Mouse (Mus musculus) heart, postnatal 4 days (tissue): ENCODE measurements around the gene Rhox8. TPM values are rescaled to one million over a fixed set of nuclear protein-coding genes. Genes with fewer than 3 reads are reported as not detected.
"Not testable (repeated sequence)": the region's sequence is repeated elsewhere in the genome, so short reads cannot be mapped to it uniquely, and the experiment has no call there.

Experiments used
- DNase-seq: peaks from one replicate; pipeline ENCODE4 v3.0.0; 2021
- total RNA-seq, 2 experiments: library from RNA; stranded (reverse); gene quantifications; 2 replicates each; pipeline ENCODE4 v1.2.3; 2021

The Rhox8 gene
- not detected for total RNA-seq

DNA sequence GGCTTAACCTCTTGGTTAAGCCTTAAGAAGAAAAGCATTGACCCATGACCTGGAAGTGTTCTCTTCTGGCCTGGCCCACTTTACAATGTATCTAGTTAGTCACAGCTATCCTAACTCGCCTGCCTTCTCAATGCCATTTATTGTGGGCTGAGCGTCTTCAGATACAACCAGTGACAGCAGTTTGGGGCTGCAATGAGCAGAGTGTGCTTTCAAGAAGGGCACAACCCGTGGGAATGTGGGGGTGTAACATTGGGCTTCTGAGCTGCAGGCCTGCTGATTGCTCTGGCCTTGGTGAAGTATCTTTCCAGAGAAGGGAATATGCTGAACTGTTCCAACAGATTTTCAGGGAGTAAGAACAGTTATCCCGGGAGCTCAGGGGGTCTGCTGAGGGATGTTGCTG, at the start of gene Rhox8:
Gene Rhox8, minus strand, starts transcription at position 101 of the 400 bp plus-strand sequence.
- no peak for DNase-seq

DNA sequence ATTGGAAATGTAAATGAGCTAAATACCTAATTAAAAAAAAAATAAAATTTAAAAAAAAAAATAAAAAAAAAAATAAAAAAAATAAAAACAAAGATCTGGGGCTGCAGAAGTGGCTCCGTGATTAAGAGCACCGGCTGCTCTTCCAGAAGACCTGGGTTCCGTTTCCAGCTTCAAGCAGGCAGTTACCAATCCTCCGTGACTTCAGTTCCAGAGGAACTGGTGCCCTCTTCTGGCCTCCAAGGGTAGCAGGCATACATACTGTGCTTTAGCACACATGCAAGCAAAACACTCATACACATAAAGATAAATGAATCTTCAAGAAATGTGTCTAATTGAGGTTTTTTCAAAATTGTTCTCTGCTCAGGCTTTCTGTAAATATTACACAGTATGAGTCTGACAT, 37.6 kb upstream of the Rhox8 start:
- DNase-seq, result no peak

DNA sequence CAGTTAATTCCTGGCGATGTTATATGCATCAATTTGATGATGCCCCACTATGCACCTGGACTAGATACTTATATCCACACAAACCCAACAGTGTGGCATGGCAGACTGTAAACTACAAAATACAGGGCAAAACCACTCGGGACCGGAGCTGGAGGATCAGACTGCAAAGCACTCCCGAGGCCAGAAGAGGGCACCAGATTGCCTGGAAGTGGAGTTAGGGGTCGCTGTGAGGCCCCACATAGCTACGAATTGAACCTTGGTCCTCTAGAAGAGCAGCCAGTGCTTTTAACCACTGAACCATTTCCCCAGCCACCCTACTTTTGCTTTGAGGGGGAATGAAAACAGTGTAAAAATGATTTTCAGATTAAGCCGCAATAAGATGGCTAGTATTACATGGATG, 29.8 kb upstream of the Rhox8 start:
- no peak for DNase-seq

DNA sequence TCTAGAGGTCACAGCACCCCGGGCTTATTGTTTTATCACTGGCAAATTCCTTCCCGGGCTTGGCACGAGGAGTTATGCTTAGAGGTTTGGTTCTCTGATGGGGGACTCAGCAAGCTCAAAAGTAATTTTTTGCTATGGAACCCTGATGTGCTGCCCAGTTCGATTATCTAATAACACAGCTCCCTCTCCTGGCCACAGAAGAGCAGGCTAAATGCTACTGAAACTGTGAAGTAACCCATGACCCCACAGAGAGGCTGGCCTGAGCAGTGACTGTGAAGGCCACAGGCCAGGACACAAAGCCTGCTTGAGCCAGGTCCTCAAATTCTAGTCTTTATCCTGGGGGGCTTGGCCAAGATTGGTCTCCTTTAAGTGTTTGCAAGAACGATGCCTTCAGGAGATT, 25.0 kb upstream of the Rhox8 start:
- no peak for DNase-seq

DNA sequence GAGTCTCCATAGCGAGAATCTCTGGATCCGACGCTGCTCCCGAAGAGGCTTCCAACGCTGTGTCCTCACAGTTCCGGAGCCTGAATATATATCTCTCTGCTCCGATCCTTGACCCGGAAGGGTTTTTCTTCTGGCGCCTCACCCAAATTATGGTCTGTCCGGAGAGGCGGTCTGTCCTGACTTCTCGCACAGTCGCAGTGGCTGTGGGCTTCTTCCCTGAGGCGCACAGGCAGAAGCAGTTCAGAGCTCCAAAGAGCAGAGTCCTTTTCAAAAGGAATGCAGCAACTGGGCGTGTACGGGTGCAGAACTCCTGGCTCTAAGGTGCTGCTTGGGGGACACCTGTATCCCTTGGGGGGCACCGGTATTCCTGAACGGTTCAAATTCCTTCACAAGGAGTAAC, 22.9 kb upstream of the Rhox8 start, which contains the start of gene Rhox9:
Gene Rhox9, minus strand, starts transcription at position 101 of the 400 bp plus-strand sequence.
- DNase-seq, result not testable (repeated sequence)

DNA sequence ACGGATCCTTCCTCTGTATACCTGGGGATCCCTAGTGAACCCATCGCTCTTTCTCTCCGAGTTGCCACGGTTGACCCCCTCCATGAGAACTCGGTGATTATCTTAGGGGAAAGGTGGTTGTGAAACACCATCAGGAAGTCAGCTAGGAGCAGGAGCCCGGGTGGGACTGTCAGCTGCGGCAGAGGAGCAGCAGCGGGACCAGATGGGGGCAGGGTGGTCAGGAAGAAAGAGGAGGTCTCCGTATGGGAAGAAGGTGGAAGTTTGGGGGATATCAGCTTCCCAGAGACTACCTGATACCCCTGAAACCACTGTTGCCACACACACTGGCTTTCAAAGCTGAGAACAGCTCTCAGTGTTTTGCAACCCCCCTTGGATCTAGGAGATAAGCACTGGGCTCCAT, 18.4 kb upstream of the Rhox8 start, which contains the start of gene Rhox7b:
Gene Rhox7b, minus strand, starts transcription at position 101 of the 400 bp plus-strand sequence.
- DNase-seq, result not testable (repeated sequence)

DNA sequence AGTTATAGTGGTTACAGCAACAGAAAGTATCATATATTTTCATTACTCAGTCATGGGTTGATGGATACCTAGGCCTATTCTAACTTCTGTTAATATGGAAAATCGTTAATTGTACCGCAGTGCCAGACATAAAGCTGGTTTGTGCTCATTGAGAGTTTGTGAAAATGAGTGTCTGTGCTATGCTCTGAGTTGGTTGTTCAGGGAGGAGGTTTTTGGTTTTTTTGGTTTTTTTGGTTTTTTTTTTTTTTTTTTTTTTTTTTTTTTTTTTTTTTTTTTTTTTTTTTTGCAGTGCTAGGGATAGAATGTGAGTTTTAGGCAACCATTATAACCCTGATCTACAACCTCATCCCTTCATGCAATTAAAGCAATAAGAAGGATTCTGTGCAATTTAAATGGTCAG, 7.1 kb downstream of the Rhox8 start:
- no peak for DNase-seq

DNA sequence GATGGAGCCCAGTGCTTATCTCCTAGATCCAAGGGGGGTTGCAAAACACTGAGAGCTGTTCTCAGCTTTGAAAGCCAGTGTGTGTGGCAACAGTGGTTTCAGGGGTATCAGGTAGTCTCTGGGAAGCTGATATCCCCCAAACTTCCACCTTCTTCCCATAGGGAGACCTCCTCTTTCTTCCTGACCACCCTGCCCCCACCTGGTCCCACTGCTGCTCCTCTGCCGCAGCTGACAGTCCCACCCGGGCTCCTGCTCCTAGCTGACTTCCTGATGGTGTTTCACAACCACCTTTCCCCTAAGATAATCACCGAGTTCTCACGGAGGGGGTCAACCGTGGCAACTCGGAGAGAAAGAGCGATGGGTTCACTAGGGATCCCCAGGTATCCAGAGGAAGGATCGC, 47.4 kb downstream of the Rhox8 start, which contains the start of gene Rhox7a:
Gene Rhox7a, plus strand, starts transcription at position 301 of the 400 bp plus-strand sequence.
- not testable (repeated sequence) for DNase-seq

DNA sequence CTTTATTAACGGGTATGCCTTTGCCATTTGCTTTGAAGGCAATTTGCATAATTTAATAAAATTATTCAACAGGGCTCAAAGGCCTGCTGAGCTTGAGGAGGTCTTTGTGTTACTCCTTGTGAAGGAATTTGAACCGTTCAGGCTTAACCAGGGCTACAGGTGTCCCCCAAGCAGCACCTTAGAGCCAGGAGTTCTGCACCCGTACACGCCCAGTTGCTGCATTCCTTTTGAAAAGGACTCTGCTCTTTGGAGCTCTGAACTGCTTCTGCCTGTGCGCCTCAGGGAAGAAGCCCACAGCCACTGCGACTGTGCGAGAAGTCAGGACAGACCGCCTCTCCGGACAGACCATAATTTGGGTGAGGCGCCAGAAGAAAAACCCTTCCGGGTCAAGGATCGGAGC, 52.1 kb downstream of the Rhox8 start, which contains the start of gene Rhox6:
Gene Rhox6, plus strand, starts transcription at position 301 of the 400 bp plus-strand sequence.
- not testable (repeated sequence) for DNase-seq

Other genes starting within 250 kb of the Rhox8 start
- not detected for gene Rhox2g, start 235.5 kb downstream of the Rhox8 start, total RNA-seq
- not detected for gene Rhox4g, start 227.6 kb downstream of the Rhox8 start, total RNA-seq
- not detected for gene Rhox3h, start 210.2 kb downstream of the Rhox8 start, total RNA-seq
- gene Rhox2h, start 205.7 kb downstream of the Rhox8 start, total RNA-seq, result not detected
- 1 to 10 TPM; 3.2 to 7.1 TPM for gene Rhox5, start 74.1 kb downstream of the Rhox8 start, total RNA-seq
- not detected for gene Rhox6, start 52.0 kb downstream of the Rhox8 start, total RNA-seq
- gene Rhox7a, start 47.3 kb downstream of the Rhox8 start, total RNA-seq, result not detected
- gene Rhox7b, start 18.3 kb upstream of the Rhox8 start, total RNA-seq, result not detected
- not detected for gene Rhox9, start 22.8 kb upstream of the Rhox8 start, total RNA-seq
- gene Btg1-ps1, start 139.9 kb upstream of the Rhox8 start, total RNA-seq, result not detected
- not detected for gene Btg1-ps2, start 164.2 kb upstream of the Rhox8 start, total RNA-seq
- gene Rhox10, start 187.5 kb upstream of the Rhox8 start, total RNA-seq, result not detected
- gene Rhox11, start 206.2 kb upstream of the Rhox8 start, total RNA-seq, result not detected
- gene Rhox12, start 232.0 kb upstream of the Rhox8 start, total RNA-seq, result not detected
- gene Rhox13, start 242.3 kb upstream of the Rhox8 start, total RNA-seq, result not detected